Mouse (Mus musculus): ENCODE measurements around the gene Gnai3. TPM values are rescaled to one million over a fixed set of nuclear protein-coding genes. Genes with fewer than 3 reads are reported as not detected.

The Gnai3 gene
- polyA plus RNA-seq, 3 experiments from 2014 or later = 90.7 to 140 (median 97.6) TPM

- no peak for ATAC-seq
Measured at GRCm38 (mm10) chr3:108105281-108105680, 40.7 kb downstream of the Gnai3 start.

- ATAC-seq = no peak
Measured at GRCm38 (mm10) chr3:108102075-108102474, 43.9 kb downstream of the Gnai3 start.

- no peak for ATAC-seq
Measured at GRCm38 (mm10) chr3:108101594-108101993, 44.4 kb downstream of the Gnai3 start.

- no peak for ATAC-seq
Measured at GRCm38 (mm10) chr3:108098316-108098715, 47.6 kb downstream of the Gnai3 start.

GRCm38 (mm10) chr3:108097656-108098055 lies 48.3 kb downstream of the Gnai3 start:
- no peak for ATAC-seq

GRCm38 (mm10) chr3:108096726-108097125 lies 49.2 kb downstream of the Gnai3 start:
- ATAC-seq = no peak

- ATAC-seq = no peak
Measured at GRCm38 (mm10) chr3:108096226-108096625, 49.7 kb downstream of the Gnai3 start.

GRCm38 (mm10) chr3:108094976-108095760 lies 50.8 kb downstream of the Gnai3 start:
- no peak for ATAC-seq

- ATAC-seq = no peak
Measured at GRCm38 (mm10) chr3:108094146-108094545, 51.8 kb downstream of the Gnai3 start.

GRCm38 (mm10) chr3:108093306-108093705 lies 52.6 kb downstream of the Gnai3 start:
- no peak for ATAC-seq

GRCm38 (mm10) chr3:108092536-108093115 lies 53.3 kb downstream of the Gnai3 start, which contains the start of gene Gnat2:
Gene Gnat2 (plus strand): TSS chr3:108092789.
- ATAC-seq = no peak

- ATAC-seq = no peak
Measured at GRCm38 (mm10) chr3:108092030-108092429, 53.9 kb downstream of the Gnai3 start.

- no peak for ATAC-seq
Measured at GRCm38 (mm10) chr3:108090561-108090960, 55.4 kb downstream of the Gnai3 start.

GRCm38 (mm10) chr3:108089916-108090315 lies 56.0 kb downstream of the Gnai3 start:
- no peak for ATAC-seq

- ATAC-seq = no peak
Measured at GRCm38 (mm10) chr3:108088842-108089380, 57.0 kb downstream of the Gnai3 start.

GRCm38 (mm10) chr3:108087329-108087728 lies 58.6 kb downstream of the Gnai3 start:
- ATAC-seq = no peak

- ATAC-seq = no peak
Measured at GRCm38 (mm10) chr3:108086470-108086979, 59.4 kb downstream of the Gnai3 start, which contains the start of gene Ampd2. Gene Ampd2 (minus strand): TSS chr3:108086651.

- ATAC-seq = peak; percentile 10
Measured at GRCm38 (mm10) chr3:108085721-108086469, 60.1 kb downstream of the Gnai3 start.

GRCm38 (mm10) chr3:108085281-108085720 lies 60.6 kb downstream of the Gnai3 start:
- peak; percentile 96 for ATAC-seq

- no peak for ATAC-seq
Measured at GRCm38 (mm10) chr3:108084767-108085270, 61.1 kb downstream of the Gnai3 start.

GRCm38 (mm10) chr3:108083904-108084407 lies 62.0 kb downstream of the Gnai3 start:
- no peak for ATAC-seq

GRCm38 (mm10) chr3:108083161-108083560 lies 62.8 kb downstream of the Gnai3 start:
- ATAC-seq = no peak

All from inflammation-experienced regulatory T-cells, adult 6 months (primary cell).